ENCODE assay signal across 8 mouse cellular contexts in the genomic region with DNA sequence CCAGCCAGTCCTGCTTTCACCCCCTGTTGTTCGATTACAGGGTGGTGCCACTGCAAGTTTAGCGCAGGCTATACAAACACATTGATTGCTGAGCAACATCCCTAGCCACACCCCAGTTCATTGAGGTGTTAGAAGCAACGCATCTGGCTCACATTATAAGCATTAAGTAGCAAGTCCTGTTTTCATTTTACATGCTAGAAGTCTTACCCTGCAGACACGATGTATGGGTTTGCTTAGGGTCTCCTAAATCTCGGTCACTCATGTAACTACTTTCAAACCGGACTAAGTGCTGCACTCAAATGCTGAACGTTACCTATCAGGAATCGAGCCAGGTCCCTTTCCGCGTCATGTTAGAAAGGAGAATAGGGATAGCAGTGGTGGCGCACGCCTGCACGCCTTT. TPM values are rescaled to one million over a fixed set of nuclear protein-coding genes. Genes with fewer than 3 reads are reported as not detected.
DNase-seq lines count a peak whose midpoint lies in the region; ATAC-seq and TF ChIP-seq lines count a peak whose summit lies in the region.

No protein-coding gene starts in this region.

- H3K79me2 ChIP-seq in heart, adult 2 months (replicated peaks; ENCODE audit: control insufficient read depth, insufficient read depth, low read length), result no peaks in the 10 kb centered on the region

- peaks cover 1% of the 10 kb centered on the region for H3K4me1 ChIP-seq in heart, adult 2 months (ENCODE audit: control insufficient read depth, insufficient read depth, low read length)
- H3K4me1 ChIP-seq in ES-E14 (ENCODE audit: control insufficient read depth in 2 of 2, insufficient read depth in 2 of 2, low read length in 2 of 2, poor library complexity in 1 of 2), result peaks cover 2 to 3% of the 10 kb centered on the region in 2 experiments; a peak in 2 of 4 replicates
- peaks cover 3% of the 10 kb centered on the region; the same call in 1 of the 2 replicates for H3K4me1 ChIP-seq in forebrain, postnatal 0 days (ENCODE audit: insufficient read depth)
- peaks cover 5% of the 10 kb centered on the region; the same call in 1 of the 2 replicates for H3K4me1 ChIP-seq in liver, embryonic 11.5 days (replicated peaks; ENCODE audit: control insufficient read depth, insufficient read depth, low read length)
- peaks cover 5% of the 10 kb centered on the region; the same call in 1 of the 2 replicates for H3K4me1 ChIP-seq in stomach, embryonic 15.5 days

- TF ChIP-seq POLR2A in heart, adult 2 months (IDR thresholded peaks at IDR 0.05; ENCODE audit: insufficient read depth, low read depth, low read length), result no peak

- no peaks in the 10 kb centered on the region for H3K27me3 ChIP-seq in heart, adult 2 months (ENCODE audit: control insufficient read depth, insufficient read depth, low read length)
- no peaks in the 10 kb centered on the region for H3K27me3 ChIP-seq in forebrain, postnatal 0 days (ENCODE audit: insufficient read depth, low read length)
- H3K27me3 ChIP-seq in liver, embryonic 11.5 days (replicated peaks; ENCODE audit: control insufficient read depth, insufficient read depth, low read length), result no peaks in the 10 kb centered on the region
- H3K27me3 ChIP-seq in stomach, embryonic 15.5 days (replicated peaks), result no peaks in the 10 kb centered on the region

- intact Hi-C loops in heart, adult 2 months (cut with DNase I), result loop anchor here (1.0 to 5.0 kb wide), 5 partner anchors 12 to 183 kb away; partner anchors contain the start of genes Imp3, Man2c1, Ptpn9 and Sin3a

- peak overlapping the region; percentile 76 for H3K4me2 ChIP-seq in forebrain, postnatal 0 days (ENCODE audit: low read depth)
- peak overlapping the region; percentile 69 for H3K4me2 ChIP-seq in liver, embryonic 11.5 days
- peak overlapping the region; percentile 59 for H3K4me2 ChIP-seq in stomach, embryonic 15.5 days

- peak overlapping the region; percentile 16 for H3K9ac ChIP-seq in heart, adult 2 months (ENCODE audit: low read depth, low read length)
- H3K9ac ChIP-seq in ES-E14 (ENCODE audit: insufficient read depth, low read depth, low read length, poor library complexity, severe bottlenecking), result peak overlapping the region; percentile 44; the same call in 1 of the 2 replicates
- H3K9ac ChIP-seq in forebrain, postnatal 0 days, result peak overlapping the region; percentile 31; the same call in 1 of the 2 replicates
- H3K9ac ChIP-seq in liver, embryonic 11.5 days (ENCODE audit: low read depth, low read length), result peak overlapping the region; percentile 48
- peak overlapping the region; percentile 19 for H3K9ac ChIP-seq in stomach, embryonic 15.5 days

- H3K27ac ChIP-seq in heart, adult 2 months, result no peak overlapping the region
- no peak overlapping the region for H3K27ac ChIP-seq in ES-E14 (ENCODE audit: insufficient read depth, low read depth, low read length, poor library complexity, severe bottlenecking)
- no peak overlapping the region for H3K27ac ChIP-seq in forebrain, postnatal 0 days (ENCODE audit: low read depth, low read length)
- no peak overlapping the region for H3K27ac ChIP-seq in liver, embryonic 11.5 days (ENCODE audit: low read depth, low read length)
- H3K27ac ChIP-seq in stomach, embryonic 15.5 days, result no peak overlapping the region

- ATAC-seq in forebrain, postnatal 0 days, result no peak
- ATAC-seq in liver, embryonic 11.5 days (replicated peaks; ENCODE audit: low FRiP score), result no peak
- no peak for ATAC-seq in stomach, embryonic 15.5 days (ENCODE audit: insufficient read depth, low FRiP score, low read depth)
- no peak for ATAC-seq in inflammation-experienced regulatory T-cells, adult 6 months
- no peak for ATAC-seq in erythroid progenitor cell, adult 5-6 weeks (replicated peaks; ENCODE audit: low FRiP score, poor library complexity, severe bottlenecking)

- no peak for TF ChIP-seq EP300 in heart, adult 2 months (IDR thresholded peaks at IDR 0.05; ENCODE audit: insufficient read depth, low read depth, low read length)

- H3K9me3 ChIP-seq in ES-E14 (ENCODE audit: control insufficient read depth, insufficient read depth, low read depth, low read length), result no peaks in the 10 kb centered on the region
- H3K9me3 ChIP-seq in forebrain, postnatal 0 days (ENCODE audit: low read length), result no peaks in the 10 kb centered on the region
- H3K9me3 ChIP-seq in liver, embryonic 11.5 days (ENCODE audit: control insufficient read depth, low read length), result no peaks in the 10 kb centered on the region
- no peaks in the 10 kb centered on the region for H3K9me3 ChIP-seq in stomach, embryonic 15.5 days

- WGBS in heart, adult 2 months, result 18% methylated on average over 13 of the region's 13 CpGs
- WGBS in forebrain, postnatal 0 days, result 35% methylated on average over 13 of the region's 13 CpGs
- WGBS in liver, embryonic 11.5 days, result 22% methylated on average over 13 of the region's 13 CpGs
- 17% methylated on average over 13 of the region's 13 CpGs for WGBS in stomach, embryonic 15.5 days

- peak overlapping the region; percentile 27; the same call in 1 of the 2 replicates for H3K4me3 ChIP-seq in heart, adult 2 months
- peak overlapping the region; percentile 22 to 68 for H3K4me3 ChIP-seq in ES-E14 (ENCODE audit: insufficient read depth in 1 of 2, low read depth in 1 of 2, low read length in 2 of 2, poor library complexity in 1 of 2, severe bottlenecking in 1 of 2)
- peak overlapping the region; percentile 24 for H3K4me3 ChIP-seq in forebrain, postnatal 0 days (ENCODE audit: low read depth, low read length)
- peak overlapping the region; percentile 42 for H3K4me3 ChIP-seq in liver, embryonic 11.5 days (ENCODE audit: low read depth, low read length)
- H3K4me3 ChIP-seq in stomach, embryonic 15.5 days (replicated peaks), result peak overlapping the region; percentile 36

- in situ Hi-C loops in ES-E14 (cut with MboI; ENCODE audit: low sequenced_read_pairs in 2 of 2, unreplicated experiment in 2 of 2), result no loop called here

- peak in 1 of 2 experiments; percentile 4 for DNase-seq in heart, adult 2 months
- DNase-seq in heart, adult 8-10 months (ENCODE audit: low spot score), result no peak
- no peak for DNase-seq in ES-E14 (ENCODE audit: low read depth, low spot score)
- peak; percentile 9 for DNase-seq in forebrain, postnatal 0 days
- no peak for DNase-seq in liver, embryonic 11.5 days (ENCODE audit: low spot score)

- TF ChIP-seq CTCF in heart, adult 2 months (IDR thresholded peaks at IDR 0.05), result no peak
- TF ChIP-seq CTCF in forebrain, postnatal 0 days (IDR thresholded peaks at IDR 0.05; ENCODE audit: low read depth), result no peak

- H3K36me3 ChIP-seq in heart, adult 2 months (ENCODE audit: control insufficient read depth, insufficient read depth, low read length), result no peaks in the 10 kb centered on the region
- H3K36me3 ChIP-seq in ES-E14 (ENCODE audit: control insufficient read depth, insufficient read depth, low read length, poor library complexity, severe bottlenecking), result no peaks in the 10 kb centered on the region
- H3K36me3 ChIP-seq in forebrain, postnatal 0 days (ENCODE audit: insufficient read depth), result no peaks in the 10 kb centered on the region
- H3K36me3 ChIP-seq in liver, embryonic 11.5 days (ENCODE audit: control insufficient read depth, insufficient read depth, low read length), result no peaks in the 10 kb centered on the region
- no peaks in the 10 kb centered on the region for H3K36me3 ChIP-seq in stomach, embryonic 15.5 days

RNA-seq across cellular contexts. Expression of gene Snupn, which starts 0.9 kb away (rescaled TPM):
- 10 to 100 TPM in 1 of 2 experiments, 1 to 10 TPM in 1; 9.3 to 10.2 TPM for total RNA-seq in heart, adult 2 months (2021)
- polyA plus RNA-seq in heart, adult 2 months (2012; rRNA removed), result 5.7 and 9.5 TPM in 2 replicates
- 10 to 100 TPM in 2 of 4 experiments, 1 to 10 TPM in 2; 9.1 to 11.4 (median 10.3) TPM for total RNA-seq in heart, adult 8-10 months (2022)
- 16.4 and 18.2 TPM in 2 replicates for total RNA-seq in ES-E14 (2012; rRNA removed)
- 21.4 and 21.9 TPM in 2 replicates for total RNA-seq in forebrain, postnatal 0 days (2014; rRNA removed)
- polyA plus RNA-seq in forebrain, postnatal 0 days (2015; fragmentation: Nextera tagmentation; extraction: Ambion mirVana), result 19.4 and 23.2 TPM in 2 replicates
- 21.7 and 22.6 TPM in 2 replicates for polyA plus RNA-seq in liver, embryonic 11.5 days (2014; fragmentation: Nextera tagmentation; extraction: Ambion mirVana)
- polyA plus RNA-seq in stomach, embryonic 15.5 days (2015; fragmentation: Nextera tagmentation; extraction: Ambion mirVana), result 18.5 and 19.0 TPM in 2 replicates
- 10 to 100 TPM; 13.7 to 26.7 (median 16.5) TPM for polyA plus RNA-seq in inflammation-experienced regulatory T-cells, adult 6 months (2017; shearing (Covaris generic))
- total RNA-seq in erythroid progenitor cell, adult 5-6 weeks (2015; ENCODE audit: low replicate concordance), result 1.8 and 8.8 TPM in 2 replicates
- 2.8 TPM in 1 of 2 replicates, not detected in the other for total RNA-seq in erythroid progenitor cell, adult 5-6 weeks (2017; ENCODE audit: low replicate concordance)

RNA-seq across cellular contexts. Expression of gene Imp3, which starts 12.5 kb away (rescaled TPM):
- total RNA-seq in heart, adult 2 months (2021), result 10 to 100 TPM; 54.0 to 63.3 TPM
- 75.6 and 87.1 TPM in 2 replicates for polyA plus RNA-seq in heart, adult 2 months (2012; rRNA removed)
- total RNA-seq in heart, adult 8-10 months (2022), result 10 to 100 TPM; 58.6 to 70.1 (median 65.8) TPM
- total RNA-seq in ES-E14 (2012; rRNA removed), result 106 and 108 TPM in 2 replicates
- total RNA-seq in forebrain, postnatal 0 days (2014; rRNA removed), result 125 and 136 TPM in 2 replicates
- 87.5 and 104 TPM in 2 replicates for polyA plus RNA-seq in forebrain, postnatal 0 days (2015; fragmentation: Nextera tagmentation; extraction: Ambion mirVana)
- polyA plus RNA-seq in liver, embryonic 11.5 days (2014; fragmentation: Nextera tagmentation; extraction: Ambion mirVana), result 105 and 110 TPM in 2 replicates
- 79.3 and 86.5 TPM in 2 replicates for polyA plus RNA-seq in stomach, embryonic 15.5 days (2015; fragmentation: Nextera tagmentation; extraction: Ambion mirVana)
- polyA plus RNA-seq in inflammation-experienced regulatory T-cells, adult 6 months (2017; shearing (Covaris generic)), result 10 to 100 TPM; 46.7 to 50.9 (median 48.0) TPM
- total RNA-seq in erythroid progenitor cell, adult 5-6 weeks (2015; ENCODE audit: low replicate concordance), result 38.2 and 46.5 TPM in 2 replicates
- 22.8 and 23.5 TPM in 2 replicates for total RNA-seq in erythroid progenitor cell, adult 5-6 weeks (2017; ENCODE audit: low replicate concordance)

RNA-seq across cellular contexts. Expression of gene Snx33, which starts 21.6 kb away (rescaled TPM):
- total RNA-seq in heart, adult 2 months (2021), result 10 to 100 TPM in 1 of 2 experiments, 1 to 10 TPM in 1; 6.7 to 10.0 TPM
- polyA plus RNA-seq in heart, adult 2 months (2012; rRNA removed), result 7.8 and 8.8 TPM in 2 replicates
- total RNA-seq in heart, adult 8-10 months (2022), result 10 to 100 TPM in 1 of 4 experiments, 1 to 10 TPM in 3; 7.3 to 10.3 (median 8.4) TPM
- 1.6 and 4.1 TPM in 2 replicates for total RNA-seq in ES-E14 (2012; rRNA removed)
- 3.7 and 5.8 TPM in 2 replicates for total RNA-seq in forebrain, postnatal 0 days (2014; rRNA removed)
- 1.2 and 1.3 TPM in 2 replicates for polyA plus RNA-seq in forebrain, postnatal 0 days (2015; fragmentation: Nextera tagmentation; extraction: Ambion mirVana)
- 3.8 and 3.9 TPM in 2 replicates for polyA plus RNA-seq in liver, embryonic 11.5 days (2014; fragmentation: Nextera tagmentation; extraction: Ambion mirVana)
- 9.3 and 10.7 TPM in 2 replicates for polyA plus RNA-seq in stomach, embryonic 15.5 days (2015; fragmentation: Nextera tagmentation; extraction: Ambion mirVana)
- 1 to 10 TPM; 4.2 to 7.6 (median 5.8) TPM for polyA plus RNA-seq in inflammation-experienced regulatory T-cells, adult 6 months (2017; shearing (Covaris generic))
- total RNA-seq in erythroid progenitor cell, adult 5-6 weeks (2015; ENCODE audit: low replicate concordance), result 0.36 and 2.9 TPM in 2 replicates
- total RNA-seq in erythroid progenitor cell, adult 5-6 weeks (2017; ENCODE audit: low replicate concordance), result 0.61 and 0.90 TPM in 2 replicates

RNA-seq across cellular contexts. Expression of gene Ptpn9, which starts 45.0 kb away (rescaled TPM):
- 1 to 10 TPM; 8.2 to 9.5 TPM for total RNA-seq in heart, adult 2 months (2021)
- 7.5 and 13.6 TPM in 2 replicates for polyA plus RNA-seq in heart, adult 2 months (2012; rRNA removed)
- 10 to 100 TPM in 1 of 4 experiments, 1 to 10 TPM in 3; 6.3 to 10.2 (median 8.9) TPM for total RNA-seq in heart, adult 8-10 months (2022)
- total RNA-seq in ES-E14 (2012; rRNA removed), result 3.0 and 6.8 TPM in 2 replicates
- total RNA-seq in forebrain, postnatal 0 days (2014; rRNA removed), result 38.3 and 51.5 TPM in 2 replicates
- polyA plus RNA-seq in forebrain, postnatal 0 days (2015; fragmentation: Nextera tagmentation; extraction: Ambion mirVana), result 16.2 and 21.3 TPM in 2 replicates
- 14.0 and 14.8 TPM in 2 replicates for polyA plus RNA-seq in liver, embryonic 11.5 days (2014; fragmentation: Nextera tagmentation; extraction: Ambion mirVana)
- 17.9 and 18.3 TPM in 2 replicates for polyA plus RNA-seq in stomach, embryonic 15.5 days (2015; fragmentation: Nextera tagmentation; extraction: Ambion mirVana)
- polyA plus RNA-seq in inflammation-experienced regulatory T-cells, adult 6 months (2017; shearing (Covaris generic)), result 1 to 10 TPM; 6.0 to 6.9 (median 6.3) TPM
- 1.4 and 3.8 TPM in 2 replicates for total RNA-seq in erythroid progenitor cell, adult 5-6 weeks (2015; ENCODE audit: low replicate concordance)
- 0.45 and 1.5 TPM in 2 replicates for total RNA-seq in erythroid progenitor cell, adult 5-6 weeks (2017; ENCODE audit: low replicate concordance)
